Mouse (Mus musculus) stomach, embryonic 14.5 days (tissue): Measurements from ENCODE around the gene Irf8. TPM values are rescaled to one million over a fixed set of nuclear protein-coding genes. Genes with fewer than 3 reads are reported as not detected.

Experiments
- ATAC-seq: fragments of 200-750 bp; cut with Nextera tagmentation; 2 replicates; pipeline ENCODE4 v1.8.0; 2017; ENCODE audit warnings: low read depth, moderate TSS enrichment; ENCODE audit not compliant: insufficient number of reproducible peaks, insufficient read depth, low FRiP score
- H3K27ac ChIP-seq: fragments of 300-500 bp; sonication (generic); 2 replicates; pipeline ENCODE4 v1.5.1; 2014; ENCODE audit warnings: mild to moderate bottlenecking, low read length, moderate library complexity, mixed read lengths
- H3K27me3 ChIP-seq: fragments of 300-500 bp; sonication (generic); 2 replicates; pipeline ENCODE4 v1.6.1; 2014; ENCODE audit warnings: low read length, control low read depth, mixed read lengths; ENCODE audit not compliant: control insufficient read depth, insufficient read depth
- H3K36me3 ChIP-seq: fragments of 300-500 bp; sonication (generic); 2 replicates; pipeline ENCODE4 v1.6.1; 2014; ENCODE audit warnings: mild to moderate bottlenecking, control low read depth, low read length, moderate library complexity, mixed read lengths; ENCODE audit not compliant: control insufficient read depth, insufficient read depth
- H3K4me1 ChIP-seq: fragments of 300-500 bp; sonication (generic); 2 replicates; pipeline ENCODE4 v1.6.1; 2014; ENCODE audit warnings: low read length, control low read depth, mixed read lengths; ENCODE audit not compliant: control insufficient read depth, insufficient read depth
- H3K4me2 ChIP-seq: fragments of 300-500 bp; sonication (generic); replicated peaks from 2 replicates; pipeline ENCODE4 v1.6.1; 2014; ENCODE audit warnings: low read depth, low read length, control low read depth
- H3K4me3 ChIP-seq: fragments of 300-500 bp; sonication (generic); 2 replicates; pipeline ENCODE4 v1.5.1; 2014; ENCODE audit warnings: low read depth, low read length, control low read depth
- H3K9ac ChIP-seq: fragments of 300-500 bp; sonication (generic); replicated peaks from 2 replicates; pipeline ENCODE4 v1.6.1; 2014; ENCODE audit warnings: low read depth, mild to moderate bottlenecking, control low read depth, low read length, moderate library complexity, mixed read lengths
- H3K9me3 ChIP-seq: fragments of 300-500 bp; sonication (generic); 2 replicates; pipeline ENCODE4 v1.6.1; 2016; ENCODE audit warnings: low read depth, low read length, control low read depth; ENCODE audit not compliant: control insufficient read depth
- WGBS: fragments of 180-500 bp; shearing (Covaris S2); extraction: QIAGEN DNeasy Blood & Tissue Kit; methylation state at CpG from one replicate; pipeline ENCODE4 v1.1.7; 2014; 5-methylcytosine and 5-hydroxymethylcytosine counted together
- polyA plus RNA-seq: library from polyadenylated mRNA; unstranded; fragments of >200 nt; fragmentation: Nextera tagmentation; extraction: Ambion mirVana; gene quantifications from 2 replicates; pipeline ENCODE4 v1.2.1, GENCODE M21; 2014

The Irf8 gene
- 12.7 and 15.3 TPM in 2 replicates for polyA plus RNA-seq

DNA sequence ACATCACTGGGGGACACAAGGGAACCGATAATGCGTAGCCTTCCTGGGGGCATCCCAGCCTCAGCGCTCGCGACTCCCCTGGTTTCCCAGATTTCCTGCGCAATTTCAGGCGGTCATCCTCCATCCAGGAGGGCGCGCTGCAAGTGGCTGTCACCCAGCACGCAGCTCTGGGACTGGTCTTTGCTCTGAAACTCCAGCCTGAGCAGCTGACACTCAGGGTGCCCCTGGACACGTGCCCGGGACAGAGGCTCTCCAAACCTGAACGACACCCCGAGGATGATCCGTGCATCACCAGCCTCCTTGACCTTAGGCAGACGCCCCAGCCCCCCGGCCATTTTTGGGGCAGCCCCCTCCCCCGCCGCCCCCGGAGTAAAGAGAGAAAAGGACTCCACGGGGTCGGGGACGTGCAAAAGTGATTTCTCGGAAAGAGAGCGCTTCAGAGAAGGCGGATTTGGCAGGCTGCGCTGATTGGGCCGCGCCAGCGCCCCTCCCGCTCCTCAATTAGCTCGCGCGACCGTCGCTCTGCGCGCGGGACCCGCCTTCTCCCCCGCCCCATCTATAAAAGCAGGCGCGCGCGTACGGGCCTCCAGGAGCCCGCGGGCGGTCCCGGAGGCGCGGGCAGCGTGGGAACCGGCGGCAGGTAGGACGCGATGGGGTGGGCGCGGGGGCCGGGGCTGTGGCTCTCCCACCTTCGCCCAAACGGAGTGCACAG, at the start of gene Irf8:
Gene Irf8 (plus strand): TSS at position 589 of the 712 bp plus-strand sequence.
- peak; percentile 92 for ATAC-seq
- WGBS: under 1% methylated on average over 61 of the region's 62 CpGs
- H3K27me3 ChIP-seq: peaks cover 14% of the 10 kb centered on the region; the same call in 1 of the 2 replicates
- H3K9me3 ChIP-seq: no peaks in the 10 kb centered on the region
- peak within 1 kb of the TSS; percentile 22; the same call in 1 of the 2 replicates for H3K9ac ChIP-seq
- peak within 1 kb of the TSS; percentile 47 for H3K4me3 ChIP-seq
- peaks cover 3% of the 10 kb centered on the region; the same call in 1 of the 2 replicates for H3K4me1 ChIP-seq
- H3K27ac ChIP-seq: no peak within 1 kb of the TSS
- no peaks in the 10 kb centered on the region for H3K36me3 ChIP-seq
- H3K4me2 ChIP-seq: peak within 1 kb of the TSS; percentile 85

DNA sequence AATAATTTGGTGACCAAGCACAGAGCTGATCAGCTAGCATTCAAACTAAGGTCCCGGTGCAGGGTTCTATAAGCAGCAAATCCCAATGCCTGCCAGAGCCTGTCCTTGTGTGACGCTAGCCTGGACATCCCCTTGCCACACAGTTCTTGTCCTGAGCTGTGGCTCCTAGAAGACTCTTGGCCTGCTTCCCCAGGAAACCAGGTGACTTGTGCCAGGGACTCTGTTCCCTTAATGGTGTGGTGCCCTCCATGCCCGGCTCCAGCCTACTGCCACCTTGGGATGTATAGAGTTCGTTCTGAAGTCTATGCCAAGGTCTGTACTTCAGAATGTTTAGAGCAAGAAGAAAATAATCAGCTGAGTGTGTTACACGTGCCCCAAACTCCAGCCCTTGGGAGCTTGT, 49.6 kb upstream of the Irf8 start:
- H3K9ac ChIP-seq: no peak overlapping the region
- peaks cover 14% of the 10 kb centered on the region for H3K4me1 ChIP-seq
- no peak overlapping the region for H3K27ac ChIP-seq
- WGBS: 83% methylated on average over 5 of the region's 5 CpGs
- no peaks in the 10 kb centered on the region for H3K27me3 ChIP-seq
- no peak for ATAC-seq
- H3K4me2 ChIP-seq: no peak overlapping the region
- H3K9me3 ChIP-seq: no peaks in the 10 kb centered on the region
- no peaks in the 10 kb centered on the region for H3K36me3 ChIP-seq
- no peak overlapping the region for H3K4me3 ChIP-seq

DNA sequence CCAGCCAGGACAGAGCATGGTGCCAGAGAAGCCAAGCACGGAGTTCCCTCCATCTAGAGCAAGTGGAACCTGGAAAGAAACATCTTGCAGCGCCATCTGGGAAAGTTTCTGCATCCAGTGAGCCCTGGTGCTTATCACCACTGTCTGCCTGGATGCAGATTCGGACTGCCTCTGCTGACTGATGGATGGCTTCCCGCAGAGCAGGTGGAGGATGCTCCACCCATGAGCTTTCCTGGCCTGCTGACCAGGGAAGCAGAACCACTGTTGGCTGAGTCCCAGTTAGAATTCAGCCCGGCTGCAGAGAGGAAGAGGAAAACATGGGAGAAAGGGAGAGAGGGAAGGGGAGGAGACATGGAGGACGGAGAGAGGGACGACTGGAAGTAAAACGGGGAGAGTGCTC, 48.4 kb upstream of the Irf8 start:
- no peak overlapping the region for H3K4me3 ChIP-seq
- ATAC-seq: no peak
- 53% methylated on average over 8 of the region's 8 CpGs for WGBS
- peaks cover 17% of the 10 kb centered on the region for H3K4me1 ChIP-seq
- no peaks in the 10 kb centered on the region for H3K36me3 ChIP-seq
- H3K9ac ChIP-seq: no peak overlapping the region
- H3K4me2 ChIP-seq: no peak overlapping the region
- no peak overlapping the region for H3K27ac ChIP-seq
- no peaks in the 10 kb centered on the region for H3K9me3 ChIP-seq
- H3K27me3 ChIP-seq: no peaks in the 10 kb centered on the region

DNA sequence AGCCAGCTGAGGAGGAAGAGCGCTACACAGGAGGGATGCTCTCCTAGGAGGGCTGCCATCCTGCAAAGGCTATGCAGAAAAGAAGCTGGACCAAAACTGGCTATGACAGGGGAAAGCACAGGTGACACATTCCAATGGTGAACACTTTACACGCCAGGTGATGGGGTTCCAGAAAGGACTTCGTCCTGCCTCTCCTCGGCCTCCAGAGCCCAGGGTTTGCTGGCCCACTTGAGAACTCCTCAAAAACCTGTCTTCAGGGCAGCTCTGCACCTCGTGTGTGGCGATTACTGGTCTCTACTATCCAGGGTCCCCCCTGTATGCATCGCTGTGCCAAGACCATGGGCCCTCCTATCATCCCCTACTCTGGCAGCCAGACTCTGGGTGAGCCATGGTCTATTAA, 47.6 kb upstream of the Irf8 start:
- Histone ChIP-seq H3K27ac (no peak overlapping the region), H3K4me3 (no peak overlapping the region), H3K36me3 (no peaks in the 10 kb centered on the region), H3K4me1 (peaks cover 18% of the 10 kb centered on the region), H3K4me2 (no peak overlapping the region), H3K9me3 (no peaks in the 10 kb centered on the region), H3K27me3 (no peaks in the 10 kb centered on the region), H3K9ac (no peak overlapping the region)
- WGBS: 88% methylated on average over 7 of the region's 7 CpGs
- ATAC-seq: no peak

DNA sequence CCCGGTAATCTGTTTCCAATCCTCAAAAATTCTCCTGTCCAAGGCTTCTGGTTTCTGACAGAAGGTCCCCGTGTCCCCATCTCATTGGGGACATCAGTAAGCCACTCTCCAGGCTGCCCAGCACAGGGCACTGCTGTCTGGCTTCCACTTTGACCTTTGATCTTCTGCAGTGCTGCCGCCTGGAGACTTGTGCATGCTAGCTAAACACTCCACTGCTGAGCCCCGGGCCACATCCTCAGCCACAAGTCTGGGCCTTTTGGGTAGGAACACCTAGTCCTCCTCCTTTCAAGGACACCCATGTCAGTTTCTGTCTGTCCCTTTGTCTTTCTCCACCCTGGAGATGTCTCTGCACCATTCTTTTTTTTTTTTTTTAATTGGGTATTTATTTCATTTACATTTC, 43.2 kb upstream of the Irf8 start:
- Histone ChIP-seq H3K9ac (no peak overlapping the region), H3K27ac (no peak overlapping the region; the same call in 1 of the 2 replicates), H3K4me2 (no peak overlapping the region), H3K4me1 (peaks cover 40% of the 10 kb centered on the region), H3K36me3 (no peaks in the 10 kb centered on the region), H3K9me3 (no peaks in the 10 kb centered on the region), H3K27me3 (no peaks in the 10 kb centered on the region), H3K4me3 (no peak overlapping the region)
- 53% methylated on average over 4 of the region's 4 CpGs for WGBS
- ATAC-seq: no peak

DNA sequence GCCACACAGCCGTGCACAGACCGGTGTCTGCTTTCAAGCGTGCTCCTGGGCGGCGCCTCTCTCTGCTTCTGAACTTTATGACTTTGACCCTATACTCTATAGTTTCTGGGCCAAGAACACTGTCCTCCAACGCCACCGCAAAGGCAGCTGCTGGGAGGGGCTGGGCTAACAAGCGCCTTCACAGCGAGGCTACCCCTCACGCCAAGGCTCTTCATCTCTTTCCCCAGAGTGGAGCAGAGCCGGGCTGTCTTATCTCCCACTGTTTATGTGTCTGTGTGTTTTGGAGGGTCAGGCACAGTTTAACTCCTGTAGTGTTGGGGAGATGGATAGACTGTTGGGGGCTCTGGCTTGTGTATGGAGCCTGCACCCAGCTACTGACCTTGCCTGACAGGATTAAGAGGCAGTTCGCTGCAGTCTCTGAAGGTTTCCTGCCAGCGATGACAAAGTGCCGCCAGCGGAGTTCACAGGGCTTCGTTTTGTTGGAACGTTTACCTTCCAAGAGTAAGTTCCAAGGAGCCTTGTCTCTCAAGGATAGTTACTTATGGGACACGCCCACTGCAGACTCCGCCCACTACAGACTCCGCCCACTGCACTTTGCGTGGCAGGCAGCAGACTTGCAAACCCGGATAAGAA, 42.2 kb upstream of the Irf8 start:
- H3K9me3 ChIP-seq: no peaks in the 10 kb centered on the region; the same call in 1 of the 2 replicates
- ATAC-seq: peak; percentile 81
- H3K9ac ChIP-seq: no peak overlapping the region
- H3K4me3 ChIP-seq: no peak overlapping the region
- no peaks in the 10 kb centered on the region for H3K36me3 ChIP-seq
- H3K4me2 ChIP-seq: peak overlapping the region; percentile 24
- peaks cover 40% of the 10 kb centered on the region for H3K4me1 ChIP-seq
- 8% methylated on average over 22 of the region's 22 CpGs for WGBS
- H3K27me3 ChIP-seq: no peaks in the 10 kb centered on the region
- H3K27ac ChIP-seq: peak overlapping the region; percentile 61; the same call in 1 of the 2 replicates

DNA sequence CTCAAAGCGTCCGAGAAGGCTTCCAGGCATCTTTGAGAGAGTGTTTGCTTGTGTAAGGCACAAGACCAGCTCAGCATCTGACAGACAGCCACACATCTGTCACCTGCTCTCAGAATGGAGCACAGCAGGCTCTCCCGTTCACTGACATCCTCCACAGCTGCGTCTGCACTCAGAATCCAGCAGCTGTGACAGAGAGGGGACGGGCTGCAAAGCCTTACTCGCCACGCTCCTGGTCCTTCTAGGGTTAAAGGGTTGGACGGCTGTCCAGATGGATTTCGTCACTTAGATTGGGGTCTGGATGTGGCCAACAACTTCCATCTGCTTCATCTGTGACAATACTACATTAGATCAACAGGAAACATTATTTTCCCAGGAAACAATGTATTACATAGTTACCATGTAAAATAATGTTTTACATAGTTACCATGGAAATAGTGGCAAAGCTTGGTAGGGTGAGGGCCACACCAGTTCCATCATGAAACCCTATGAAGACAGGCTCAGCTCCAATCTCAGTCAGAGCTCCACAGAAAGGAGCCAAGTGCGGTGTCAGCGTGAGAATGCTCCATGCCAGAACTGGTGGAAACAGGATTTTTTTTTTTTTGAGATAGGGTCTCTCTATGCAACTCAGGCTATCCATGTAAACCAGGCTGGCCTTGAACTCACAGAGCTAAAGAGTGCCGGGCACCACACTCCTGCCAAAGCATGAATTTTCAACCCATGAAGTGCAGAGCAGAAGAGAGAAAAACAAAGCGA, 39.6 kb upstream of the Irf8 start:
- H3K4me3 ChIP-seq: no peak overlapping the region
- 33% methylated on average over 13 of the region's 13 CpGs for WGBS
- no peaks in the 10 kb centered on the region for H3K36me3 ChIP-seq
- no peak overlapping the region for H3K9ac ChIP-seq
- peaks cover 40% of the 10 kb centered on the region for H3K4me1 ChIP-seq
- peak overlapping the region; percentile 66 for H3K27ac ChIP-seq
- H3K4me2 ChIP-seq: no peak overlapping the region
- no peaks in the 10 kb centered on the region for H3K27me3 ChIP-seq
- ATAC-seq: peak; percentile 42; the same call in 1 of the 2 replicates
- no peaks in the 10 kb centered on the region; the same call in 1 of the 2 replicates for H3K9me3 ChIP-seq
